Mouse (Mus musculus): ENCODE data around the gene Coil. TPM values are rescaled to one million over a fixed set of nuclear protein-coding genes. Genes with fewer than 3 reads are reported as not detected.
A peak's percentile ranks its signal among the peaks of the same experiment; 100 is the strongest.

Coil gene
- polyA plus RNA-seq, 1 experiment, result 28.9 TPM

- no peak for DNase-seq (ENCODE audit: low read depth)
- TF ChIP-seq POLR2A (IDR thresholded peaks at IDR 0.05; ENCODE audit: borderline replicate concordance, extremely low read depth, insufficient read depth, insufficient read length, poor library complexity, severe bottlenecking), result no peak
Observed at GRCm38 (mm10) chr11:88949802-88950639, 20.0 kb upstream of the Coil start.

- TF ChIP-seq CTCF (IDR thresholded peaks at IDR 0.05; ENCODE audit: borderline replicate concordance, extremely low read depth, insufficient read depth, insufficient read length) (no peak), POLR2A (IDR thresholded peaks at IDR 0.05; ENCODE audit: borderline replicate concordance, extremely low read depth, insufficient read depth, insufficient read length, poor library complexity, severe bottlenecking) (no peak)
- no peak for DNase-seq (ENCODE audit: low read depth)
Observed at GRCm38 (mm10) chr11:88950640-88951250, 19.3 kb upstream of the Coil start.

DNA sequence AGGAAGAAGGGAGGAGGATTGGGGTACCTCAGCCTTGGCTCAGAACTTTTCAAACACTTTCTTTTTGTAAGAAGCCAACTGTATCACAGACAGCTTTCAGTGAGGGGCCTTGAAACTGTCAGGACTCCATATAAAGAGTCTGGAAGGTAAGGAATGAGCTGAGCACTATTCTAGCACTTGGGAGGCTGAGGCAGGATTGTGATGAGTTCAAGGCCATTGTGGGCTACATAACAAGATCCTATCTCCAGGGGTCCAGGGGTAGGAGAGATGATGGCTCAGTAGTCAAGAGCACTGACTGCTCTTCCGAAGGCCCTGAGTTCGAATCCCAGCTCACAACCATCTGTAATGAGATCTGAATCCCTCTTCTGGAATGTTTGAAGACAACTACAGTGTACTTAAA, 18.5 kb upstream of the Coil start:
- TF ChIP-seq POLR2A (IDR thresholded peaks at IDR 0.05; ENCODE audit: borderline replicate concordance, extremely low read depth, insufficient read depth, insufficient read length, poor library complexity, severe bottlenecking), result no peak
- no peak for TF ChIP-seq CTCF (IDR thresholded peaks at IDR 0.05; ENCODE audit: borderline replicate concordance, extremely low read depth, insufficient read depth, insufficient read length)
- no peak for DNase-seq (ENCODE audit: low read depth)

- TF ChIP-seq CTCF (IDR thresholded peaks at IDR 0.05; ENCODE audit: borderline replicate concordance, extremely low read depth, insufficient read depth, insufficient read length), result no peak
- no peak for TF ChIP-seq POLR2A (IDR thresholded peaks at IDR 0.05; ENCODE audit: borderline replicate concordance, extremely low read depth, insufficient read depth, insufficient read length, poor library complexity, severe bottlenecking)
- no peak for DNase-seq (ENCODE audit: low read depth)
Observed at GRCm38 (mm10) chr11:88952117-88952516, 17.9 kb upstream of the Coil start.

GRCm38 (mm10) chr11:88953582-88953981, 16.5 kb upstream of the Coil start:
- TF ChIP-seq CTCF (IDR thresholded peaks at IDR 0.05; ENCODE audit: borderline replicate concordance, extremely low read depth, insufficient read depth, insufficient read length) (no peak), POLR2A (IDR thresholded peaks at IDR 0.05; ENCODE audit: borderline replicate concordance, extremely low read depth, insufficient read depth, insufficient read length, poor library complexity, severe bottlenecking) (no peak)
- no peak for DNase-seq (ENCODE audit: low read depth)

DNA sequence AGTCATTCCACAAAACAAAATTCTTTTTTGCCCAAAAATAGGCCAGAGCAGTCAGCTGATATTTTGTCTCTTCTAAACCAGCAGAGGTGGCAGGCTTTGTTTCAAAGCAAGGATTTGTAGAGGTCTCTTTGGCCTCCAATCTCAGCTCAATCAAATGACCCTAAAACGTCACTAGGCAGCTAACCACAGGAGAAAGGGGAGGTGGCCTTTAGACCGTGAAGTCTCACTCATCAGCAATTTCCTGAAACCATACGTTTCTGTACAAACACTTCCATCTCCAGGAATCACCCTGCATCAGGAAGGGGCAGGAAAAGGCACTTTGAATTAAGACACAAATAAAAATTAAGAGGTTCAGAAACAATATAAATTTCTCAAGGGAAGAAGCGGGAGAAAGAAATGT, 15.2 kb upstream of the Coil start:
- TF ChIP-seq POLR2A (IDR thresholded peaks at IDR 0.05; ENCODE audit: borderline replicate concordance, extremely low read depth, insufficient read depth, insufficient read length, poor library complexity, severe bottlenecking), result no peak
- TF ChIP-seq CTCF (IDR thresholded peaks at IDR 0.05; ENCODE audit: borderline replicate concordance, extremely low read depth, insufficient read depth, insufficient read length), result no peak
- peak; percentile 70 for DNase-seq (ENCODE audit: low read depth)

- peak; percentile 76 for TF ChIP-seq CTCF (IDR thresholded peaks at IDR 0.05; ENCODE audit: borderline replicate concordance, extremely low read depth, insufficient read depth, insufficient read length)
- TF ChIP-seq POLR2A (IDR thresholded peaks at IDR 0.05; ENCODE audit: borderline replicate concordance, extremely low read depth, insufficient read depth, insufficient read length, poor library complexity, severe bottlenecking), result peak; percentile 15; the same call in 1 of the 2 replicates
- peak; percentile 97 for DNase-seq (ENCODE audit: low read depth)
Observed at GRCm38 (mm10) chr11:88955217-88955969, 14.7 kb upstream of the Coil start, which contains the start of gene Scpep1. Scpep1 (minus strand) TSS chr11:88955465.

DNA sequence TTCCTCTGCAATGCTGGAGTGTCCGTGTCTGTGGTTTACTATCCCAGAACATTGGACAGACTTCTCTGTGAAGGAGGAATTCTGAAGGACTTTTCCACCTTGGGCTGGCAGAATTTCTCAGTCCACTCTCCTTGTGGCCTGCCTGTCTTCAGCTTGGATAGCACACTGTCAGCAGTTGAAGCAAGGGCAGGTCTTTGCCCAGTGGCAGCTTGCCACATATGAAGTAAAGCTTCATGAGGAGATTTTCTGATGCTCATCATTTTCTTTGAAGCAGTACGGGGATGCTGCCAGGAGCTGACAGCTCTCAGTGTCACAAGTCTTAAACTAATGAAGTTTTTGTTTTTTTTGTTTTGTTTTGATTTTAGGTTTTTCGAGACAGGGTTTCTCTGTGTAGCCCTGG, 11.2 kb upstream of the Coil start:
- DNase-seq (ENCODE audit: low read depth), result no peak
- TF ChIP-seq POLR2A (IDR thresholded peaks at IDR 0.05; ENCODE audit: borderline replicate concordance, extremely low read depth, insufficient read depth, insufficient read length, poor library complexity, severe bottlenecking), result no peak
- no peak for TF ChIP-seq CTCF (IDR thresholded peaks at IDR 0.05; ENCODE audit: borderline replicate concordance, extremely low read depth, insufficient read depth, insufficient read length)

- no peak for DNase-seq (ENCODE audit: low read depth)
- no peak for TF ChIP-seq POLR2A (IDR thresholded peaks at IDR 0.05; ENCODE audit: borderline replicate concordance, extremely low read depth, insufficient read depth, insufficient read length, poor library complexity, severe bottlenecking)
- no peak for TF ChIP-seq CTCF (IDR thresholded peaks at IDR 0.05; ENCODE audit: borderline replicate concordance, extremely low read depth, insufficient read depth, insufficient read length)
Observed at GRCm38 (mm10) chr11:88966881-88967361, 3.1 kb upstream of the Coil start, which contains the start of gene Elobl. Elobl (minus strand) TSS chr11:88966931.

GRCm38 (mm10) chr11:88973776-88974701, 4.0 kb downstream of the Coil start:
- peak; percentile 99 for DNase-seq (ENCODE audit: low read depth)
- TF ChIP-seq CTCF (IDR thresholded peaks at IDR 0.05; ENCODE audit: borderline replicate concordance, extremely low read depth, insufficient read depth, insufficient read length) (peak; percentile 90), POLR2A (IDR thresholded peaks at IDR 0.05; ENCODE audit: borderline replicate concordance, extremely low read depth, insufficient read depth, insufficient read length, poor library complexity, severe bottlenecking) (peak; percentile 50; the same call in 1 of the 2 replicates)

Data from brain, embryonic 14.5 days (tissue).